Mouse (Mus musculus): Measurements from ENCODE around the gene Eef2k.

The Eef2k gene

DNA sequence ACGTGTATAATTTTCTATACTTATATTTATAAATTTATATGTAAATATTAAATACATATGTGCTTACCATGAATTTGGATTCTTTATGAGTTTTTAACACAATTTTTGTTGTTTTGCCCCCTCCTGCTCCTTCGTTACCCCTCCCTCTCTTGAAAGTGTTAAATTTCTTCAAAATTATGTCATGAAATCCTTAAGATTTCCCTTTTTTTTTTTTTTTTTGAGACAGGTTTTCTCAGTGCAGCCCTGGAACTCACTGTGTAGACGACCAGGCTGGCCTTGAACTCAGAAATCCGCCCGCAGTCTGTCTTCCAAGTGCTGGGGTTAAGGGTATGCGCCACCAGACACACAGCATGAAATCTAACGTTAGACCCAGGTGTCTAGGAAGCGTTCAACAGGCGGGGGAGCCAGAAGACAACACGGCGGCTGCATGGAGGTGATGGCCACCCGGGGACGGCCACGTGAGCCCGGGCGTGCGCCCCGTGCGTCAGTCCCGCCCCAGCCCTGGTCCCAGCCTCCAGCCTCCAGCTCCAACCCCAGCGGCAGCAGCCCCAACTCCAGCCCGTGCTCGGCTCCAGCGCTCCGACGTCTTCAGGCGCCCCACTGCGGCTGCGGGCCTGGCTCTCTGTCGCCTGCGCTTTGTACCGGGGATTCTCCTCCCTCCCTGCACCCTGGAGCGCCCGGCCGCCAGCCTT lies at the start of gene Eef2k:
TSS of gene Eef2k (plus strand) at position 487 of the 692 bp plus-strand sequence.
- in situ Hi-C loops (cut with MseI, MboI), result loop anchor here in 1 of 2 experiments (5.0 kb wide), 1 partner anchor 70 kb away; no protein-coding TSS in a partner anchor

DNA sequence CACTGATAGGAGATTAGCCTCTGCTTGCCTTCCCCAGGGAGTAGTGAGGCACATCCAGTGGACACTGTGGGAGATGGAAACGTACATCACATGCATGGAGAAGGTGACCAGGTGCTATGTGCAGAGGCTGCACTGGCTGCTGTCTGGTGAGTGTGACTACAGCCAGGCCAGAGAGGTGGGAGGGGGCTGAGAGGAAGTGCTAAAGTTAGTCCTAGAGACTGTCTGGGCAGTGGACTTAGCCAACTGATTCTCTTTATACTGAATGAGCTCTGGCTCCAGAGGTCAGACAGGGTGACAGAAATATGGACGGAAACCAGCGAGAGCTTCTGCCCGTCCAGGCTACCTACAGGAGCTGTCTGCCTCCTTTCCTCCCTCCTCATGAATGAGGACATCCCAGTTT lies 47.1 kb upstream of the Eef2k start:
- in situ Hi-C loops (cut with MseI, MboI), result no loop called here

DNA sequence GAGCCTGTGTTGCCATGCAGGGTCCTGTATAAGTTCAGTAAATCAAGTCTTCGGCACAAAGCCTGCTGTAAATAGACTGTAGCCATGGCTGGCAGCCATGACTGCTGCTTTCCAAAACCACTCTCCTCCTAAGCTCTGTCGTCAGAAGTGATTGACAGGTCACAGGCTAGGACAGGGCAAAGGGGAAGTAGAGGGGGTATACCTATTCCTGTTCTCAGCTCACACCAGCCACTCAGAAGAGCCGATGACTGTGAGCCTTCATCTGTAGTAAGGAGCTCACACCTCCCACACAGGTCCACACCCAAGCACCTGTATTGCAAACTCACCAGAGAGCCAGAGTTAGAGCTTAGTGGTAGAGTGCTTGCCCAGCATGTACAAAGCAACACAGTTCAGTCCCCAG lies 46.3 kb upstream of the Eef2k start:
- in situ Hi-C loops (cut with MseI, MboI), result no loop called here

DNA sequence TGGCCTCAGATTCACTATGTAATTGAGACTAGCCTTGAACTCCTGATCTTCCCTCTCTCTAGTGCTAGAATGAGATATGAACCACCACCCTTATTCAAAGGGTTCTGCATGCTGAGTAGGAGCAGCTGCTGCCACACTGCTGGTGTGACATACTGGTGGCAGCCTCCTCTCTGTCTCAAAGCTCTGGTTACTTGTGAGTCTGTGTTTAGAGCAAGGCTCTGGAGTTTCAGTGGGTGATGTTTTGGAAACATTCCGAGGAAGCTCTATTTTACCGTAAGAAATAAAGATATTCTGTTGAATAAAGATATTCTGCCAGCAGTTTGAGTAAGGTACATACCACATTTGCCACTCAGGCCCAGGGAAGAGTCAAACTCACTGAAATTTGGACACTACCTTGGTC lies 39.4 kb upstream of the Eef2k start:
- in situ Hi-C loops (cut with MseI, MboI), result no loop called here

DNA sequence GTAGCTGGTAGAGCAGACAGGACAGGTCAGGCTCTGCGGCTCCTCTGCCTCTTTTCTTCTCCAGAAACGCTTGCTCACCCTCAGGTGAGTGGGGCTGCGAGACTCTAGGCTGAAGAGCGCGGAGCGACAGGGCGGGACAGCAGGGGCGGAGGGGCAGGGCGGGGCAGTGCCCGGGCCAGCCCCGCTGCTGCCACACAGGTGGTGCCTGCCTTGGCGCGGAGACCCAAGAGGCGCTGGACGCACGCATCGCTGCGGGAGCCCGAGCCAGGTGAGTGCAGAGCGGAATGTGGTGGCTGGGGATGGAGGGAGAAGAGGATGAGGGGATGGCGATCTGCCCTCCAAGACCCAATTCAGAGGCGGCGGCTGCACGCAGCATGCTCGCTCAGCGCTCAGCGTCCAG lies 32.9 kb upstream of the Eef2k start:
- in situ Hi-C loops (cut with MseI, MboI), result no loop called here

DNA sequence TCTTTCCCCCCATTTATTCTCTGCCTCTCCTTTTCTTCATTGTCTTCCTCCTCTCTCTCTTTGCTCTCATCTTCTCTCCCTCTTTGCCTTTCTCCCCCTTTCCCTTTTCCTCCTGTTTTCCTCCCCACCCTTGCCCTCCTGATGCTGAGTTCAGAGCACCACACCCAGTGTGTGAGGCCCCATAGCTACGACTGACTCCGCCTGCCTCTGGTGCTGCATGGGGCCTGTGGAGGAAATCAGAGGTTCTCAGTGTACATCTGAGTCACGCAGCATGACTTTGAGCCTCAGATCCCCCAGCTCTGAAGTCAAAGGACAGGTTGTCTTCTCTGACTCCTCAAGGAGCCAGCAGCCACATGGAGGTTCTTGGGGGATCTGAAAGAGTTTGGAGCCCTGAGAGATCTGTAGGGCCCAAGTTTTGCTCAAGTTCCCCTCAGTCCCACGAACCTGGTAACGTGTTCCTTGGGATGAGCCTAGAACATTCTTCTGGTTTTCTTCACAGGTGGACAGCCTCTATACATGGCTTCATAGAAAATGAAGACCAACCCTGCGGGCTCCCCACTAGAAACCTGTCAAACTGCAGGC lies 30.7 kb upstream of the Eef2k start, which contains the start of gene Gm5737:
TSS of gene Gm5737 (plus strand) at position 532 of the 582 bp plus-strand sequence.
- in situ Hi-C loops (cut with MseI, MboI), result no loop called here

DNA sequence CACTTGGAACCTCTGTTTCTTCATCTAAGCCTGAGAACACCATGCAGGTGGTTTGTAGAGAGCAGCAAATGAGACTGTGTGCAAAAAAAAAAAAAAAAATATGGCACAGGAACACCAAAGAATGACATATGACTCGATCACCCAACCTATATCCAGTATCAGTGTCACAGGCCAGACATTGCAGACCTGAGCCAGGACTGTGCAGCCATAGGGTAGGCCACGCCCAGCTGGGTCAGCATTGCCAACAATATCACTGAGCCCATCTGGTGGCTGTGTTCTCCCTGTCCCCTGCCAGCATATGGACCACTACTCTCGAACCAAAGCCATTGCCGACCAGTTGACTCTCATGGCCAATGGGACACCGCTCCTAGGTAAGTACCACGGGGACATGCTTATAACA lies 25.1 kb upstream of the Eef2k start:
- in situ Hi-C loops (cut with MseI, MboI), result no loop called here

DNA sequence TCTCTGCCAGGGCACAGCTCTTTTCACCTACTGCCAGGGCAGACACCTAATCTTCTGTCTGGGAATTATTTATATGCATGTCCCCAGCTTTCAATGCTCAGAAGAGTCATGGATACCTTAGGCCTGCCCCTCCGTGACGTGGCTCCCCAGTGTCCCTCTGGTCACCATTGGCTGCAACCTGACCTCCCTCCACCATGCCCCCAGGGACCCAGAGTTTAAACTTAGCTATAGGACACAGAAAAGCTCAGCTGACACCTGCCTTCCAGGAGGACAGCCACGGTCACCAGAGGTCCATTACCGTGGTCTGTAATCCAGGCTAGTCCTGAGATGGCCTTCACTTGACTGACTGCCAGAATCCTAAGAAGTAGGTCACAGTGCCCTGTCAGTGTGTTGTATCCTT lies 23.2 kb upstream of the Eef2k start:
- in situ Hi-C loops (cut with MseI, MboI), result no loop called here

DNA sequence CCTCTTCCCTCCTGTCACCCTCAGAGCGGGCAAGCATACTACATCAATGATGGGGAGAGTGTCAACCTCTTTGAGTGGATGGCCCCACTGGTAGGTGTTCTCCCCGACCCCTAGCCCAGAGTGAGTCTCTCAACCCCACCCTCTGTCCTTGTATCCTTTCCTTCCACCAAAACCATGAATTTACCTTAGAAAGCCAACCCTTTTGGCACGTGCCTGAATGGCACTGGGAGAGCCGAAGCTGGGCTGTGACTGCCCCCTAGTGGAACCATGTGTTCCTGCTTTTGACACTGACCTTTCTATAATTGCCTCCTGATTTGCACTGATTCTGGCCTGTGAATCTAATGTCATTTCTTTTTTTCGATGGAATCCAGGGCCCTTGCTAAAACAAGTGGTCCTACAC lies 19.4 kb upstream of the Eef2k start:
- in situ Hi-C loops (cut with MseI, MboI), result loop anchor here (5.0 to 10.0 kb wide), 3 partner anchors 68 to 156 kb away; partner anchors contain the start of gene Pdzd9 (in 1 of the 2)

DNA sequence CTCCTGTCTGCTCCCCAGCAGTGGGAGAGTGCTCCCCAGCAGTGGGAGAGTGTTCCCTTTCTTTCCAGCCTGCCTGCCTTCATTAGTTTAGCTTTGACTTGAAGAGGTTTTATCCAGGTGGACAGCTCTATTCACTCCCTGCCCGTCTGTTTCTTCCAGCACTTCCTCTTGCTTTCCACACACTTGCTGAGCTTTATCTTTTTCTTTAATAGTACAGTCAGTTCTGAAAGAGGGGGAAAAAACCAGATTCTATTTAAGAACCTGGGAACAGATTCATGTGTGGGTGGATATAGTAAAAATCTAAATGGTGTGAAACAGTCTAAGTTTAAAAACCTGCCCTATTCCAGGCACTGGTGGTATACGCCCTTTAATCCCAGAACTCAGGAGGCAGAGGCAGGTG lies 17.5 kb upstream of the Eef2k start:
- in situ Hi-C loops (cut with MseI, MboI), result loop anchor here in 1 of 2 experiments (10.0 kb wide), 1 partner anchor 70 kb away; no protein-coding TSS in a partner anchor

DNA sequence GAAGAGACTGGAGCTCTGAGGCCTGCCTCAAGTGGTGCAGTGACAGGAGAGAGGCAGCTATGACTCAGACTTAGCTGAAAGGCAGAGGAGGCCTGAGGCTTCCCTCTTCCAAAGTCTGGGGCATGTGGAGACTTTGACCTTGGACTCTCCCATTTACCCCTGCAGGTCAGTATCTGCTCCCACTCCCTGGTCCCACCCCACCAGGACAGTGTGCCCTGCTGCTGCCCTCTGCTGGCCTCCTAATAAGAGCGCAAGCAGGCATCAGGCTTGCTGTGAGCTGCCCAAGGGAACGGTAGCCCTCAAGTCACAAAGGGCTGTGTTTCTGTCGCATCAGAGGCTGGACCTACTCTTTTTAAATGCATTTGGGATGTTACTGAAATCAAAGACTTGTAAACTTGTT lies 16.2 kb upstream of the Eef2k start:
- in situ Hi-C loops (cut with MseI, MboI), result loop anchor here in 1 of 2 experiments (10.0 kb wide), 1 partner anchor 72 kb away; no protein-coding TSS in a partner anchor

DNA sequence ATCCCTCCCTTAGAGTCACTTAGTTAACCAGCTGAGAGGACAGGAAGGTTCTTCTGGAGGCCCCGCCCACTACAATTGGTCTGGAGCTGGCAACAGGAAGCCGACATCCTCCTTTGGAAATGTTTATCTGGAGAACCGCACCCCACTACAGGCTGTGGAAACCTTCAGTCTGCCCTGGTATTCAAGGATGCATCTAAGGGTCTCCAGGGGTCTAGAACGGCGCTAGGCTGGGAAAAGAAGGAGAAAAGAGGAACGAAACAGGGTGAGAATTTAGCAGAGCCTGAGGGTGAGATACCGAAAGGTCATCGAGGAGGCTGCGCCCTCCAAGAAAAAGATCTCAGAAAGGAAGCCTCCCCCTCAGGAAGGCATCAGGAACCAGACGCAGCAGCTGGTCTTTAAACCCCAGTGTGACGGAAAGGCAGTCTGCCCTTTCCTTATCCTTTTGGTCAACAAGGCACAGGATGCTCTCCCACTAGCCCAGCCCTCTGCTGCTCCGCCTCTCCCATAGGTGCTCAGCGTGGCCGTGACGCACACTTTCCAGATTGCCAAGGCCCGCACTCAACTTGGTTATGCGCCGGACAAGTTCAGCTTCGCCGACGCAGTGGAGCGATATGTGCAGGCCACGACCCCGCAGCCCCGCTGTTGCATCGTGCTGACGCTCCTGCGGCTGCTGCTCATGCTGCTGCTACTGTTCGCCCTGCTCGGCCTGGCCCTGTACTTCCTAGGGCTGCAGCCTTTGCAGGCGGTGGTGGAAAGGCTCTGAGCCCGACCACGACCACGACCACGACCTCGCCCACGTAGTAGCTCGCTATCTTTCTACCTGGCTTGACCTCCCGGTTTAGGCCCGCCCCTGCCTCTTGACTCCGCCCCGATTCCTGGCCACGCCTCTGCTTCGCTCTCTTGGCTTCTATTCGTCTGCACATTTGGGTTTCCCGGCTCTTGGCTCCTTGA lies 11.9 kb upstream of the Eef2k start:
- in situ Hi-C loops (cut with MseI, MboI), result no loop called here

DNA sequence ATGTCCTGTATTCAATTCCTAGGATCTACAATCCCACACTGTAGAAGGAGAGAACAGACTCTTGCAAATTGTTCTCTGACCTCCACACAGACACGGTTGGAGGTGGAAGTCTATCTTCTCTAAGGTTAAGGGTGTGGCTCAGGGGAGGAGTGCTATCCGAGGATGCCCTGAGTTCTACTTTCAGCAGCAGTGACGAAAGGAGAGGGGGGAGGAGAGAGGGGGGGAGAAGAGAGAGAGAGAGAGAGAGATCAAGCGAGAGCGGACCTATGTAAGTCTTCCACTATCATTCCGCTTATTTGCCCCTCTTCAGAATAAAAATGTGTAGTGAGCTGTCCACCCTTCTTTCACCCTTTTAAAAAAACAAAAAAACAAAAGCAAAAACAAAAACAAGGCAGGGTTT lies 8.2 kb upstream of the Eef2k start:
- in situ Hi-C loops (cut with MseI, MboI), result no loop called here

DNA sequence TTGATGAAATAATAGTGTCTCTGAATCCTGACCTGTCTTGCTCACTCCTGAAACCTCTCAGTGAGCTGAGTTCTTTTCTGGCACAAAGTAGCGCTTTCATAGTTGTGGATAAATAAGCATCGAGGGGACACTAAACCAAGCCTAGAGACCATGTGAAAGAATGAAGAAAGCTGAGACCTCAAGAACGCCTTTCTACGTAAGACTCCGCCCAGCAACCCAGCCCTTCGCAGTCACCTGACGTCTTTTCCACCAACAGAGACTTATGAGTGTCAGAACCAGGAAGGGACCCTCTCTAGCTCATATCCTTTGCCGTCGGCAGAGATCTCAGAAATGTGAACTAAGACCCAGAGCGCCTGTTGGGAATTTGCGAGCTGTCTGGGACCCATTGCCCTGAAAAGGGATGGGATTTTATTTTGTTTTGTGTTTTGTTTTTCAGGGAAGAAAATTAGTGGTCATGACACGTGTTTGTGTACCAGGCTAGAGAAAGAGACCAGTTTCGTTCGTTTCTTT lies 7.7 kb upstream of the Eef2k start:
- in situ Hi-C loops (cut with MseI, MboI), result loop anchor here (5.0 kb wide), 2 partner anchors 42 to 82 kb away; partner anchors contain the start of gene Polr3e (in 1 of the 2)

DNA sequence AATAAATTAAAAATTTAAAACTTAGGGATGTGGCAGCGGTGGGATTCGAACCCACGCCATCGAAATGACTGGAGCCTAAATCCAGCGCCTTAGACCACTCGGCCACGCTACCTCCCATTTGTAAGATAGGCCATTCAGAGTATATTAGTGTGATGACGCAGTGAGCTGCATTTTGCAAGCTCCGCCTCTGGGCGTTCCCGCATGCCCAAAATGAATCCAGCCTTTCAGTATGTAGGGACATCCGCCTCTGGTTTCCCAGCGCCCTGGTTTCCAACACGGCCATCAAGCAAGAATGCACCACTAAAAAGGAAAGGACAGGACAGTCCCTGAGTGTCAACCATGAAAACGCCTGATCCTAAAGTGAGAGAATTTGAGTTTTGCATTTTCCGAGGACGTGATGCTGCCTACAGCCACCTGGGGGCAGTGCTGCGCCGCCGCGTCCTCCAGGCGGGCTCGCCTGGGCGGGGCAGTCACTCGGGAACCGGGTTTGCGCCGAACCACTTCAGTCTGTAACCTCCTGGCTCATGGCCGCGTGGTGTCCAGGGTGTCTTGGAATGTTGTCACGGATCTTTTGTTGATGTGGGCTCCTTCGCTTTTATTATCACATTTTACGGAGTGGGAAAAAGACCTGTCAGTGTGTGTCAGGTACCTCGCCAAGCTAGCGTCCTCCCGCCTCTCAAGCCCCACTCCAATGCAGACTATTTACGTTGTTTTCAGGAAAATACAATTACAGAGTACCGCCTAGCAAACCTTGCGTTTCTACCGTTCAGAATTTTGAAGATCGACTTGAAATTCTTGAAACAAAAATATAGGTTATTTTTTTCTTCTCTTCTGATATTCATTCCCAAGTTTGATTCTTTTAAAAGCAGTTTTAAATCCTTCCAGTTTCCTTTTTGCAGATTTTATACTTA lies 6.9 kb upstream of the Eef2k start:
- in situ Hi-C loops (cut with MseI, MboI), result loop anchor here (5.0 kb wide), 2 partner anchors 42 to 82 kb away; partner anchors contain the start of gene Polr3e (in 1 of the 2)

DNA sequence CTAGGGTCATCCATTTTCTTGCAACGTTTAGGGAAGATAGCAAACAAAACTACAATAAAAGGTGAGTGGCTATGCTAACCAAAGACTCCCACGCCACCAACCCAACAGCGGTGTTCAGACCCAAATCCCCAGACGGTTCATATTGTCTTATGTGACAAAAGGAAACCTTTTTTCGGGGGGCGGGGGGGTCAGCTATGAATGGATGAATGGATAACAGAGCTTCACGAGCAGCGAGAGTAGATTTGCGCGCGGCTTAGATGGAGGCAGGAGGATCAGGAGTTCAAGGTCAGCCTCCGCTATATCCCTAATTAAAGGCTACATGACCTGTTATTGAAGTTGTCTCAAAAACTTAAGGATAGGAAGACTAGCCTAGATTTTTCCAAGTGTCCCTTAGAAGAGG lies 6.3 kb upstream of the Eef2k start:
- in situ Hi-C loops (cut with MseI, MboI), result loop anchor here (5.0 kb wide), 2 partner anchors 41 to 81 kb away; partner anchors contain the start of gene Polr3e (in 1 of the 2)

DNA sequence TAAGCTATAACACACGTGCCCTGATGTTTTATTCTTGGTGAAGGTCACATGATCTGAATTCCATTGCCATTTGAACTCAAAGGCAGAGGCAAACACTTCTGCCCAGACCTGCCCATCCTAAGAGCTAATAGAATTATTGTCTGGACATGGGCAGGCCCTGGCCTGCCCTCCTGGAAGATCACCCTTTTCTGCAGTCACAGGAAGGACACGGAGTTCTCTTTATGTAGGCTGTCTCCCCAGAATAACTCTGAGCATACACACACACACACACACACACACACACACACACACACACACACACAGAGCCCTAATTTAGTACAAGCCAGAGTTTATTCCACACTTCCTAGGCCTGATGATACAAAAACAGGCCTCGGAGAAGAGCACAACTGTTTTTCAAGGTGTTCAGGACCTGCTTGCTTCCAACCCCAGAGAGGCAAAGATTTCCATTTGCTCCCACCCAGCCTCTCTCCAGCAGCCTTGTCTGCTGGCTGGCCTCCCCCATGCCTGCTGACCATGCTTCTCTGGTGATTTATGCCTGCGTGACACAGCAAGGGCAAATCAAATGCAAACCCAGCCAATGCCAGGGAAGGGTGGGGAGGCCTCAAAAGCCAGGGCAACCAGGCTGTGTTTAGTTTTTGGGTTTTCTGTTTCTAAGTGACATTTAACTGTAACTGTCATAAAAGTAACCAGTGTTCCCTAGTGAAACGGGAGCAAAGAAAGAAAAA lies 4.0 kb upstream of the Eef2k start:
- in situ Hi-C loops (cut with MseI, MboI), result loop anchor here (5.0 kb wide), 2 partner anchors 39 to 79 kb away; partner anchors contain the start of gene Polr3e (in 1 of the 2)

DNA sequence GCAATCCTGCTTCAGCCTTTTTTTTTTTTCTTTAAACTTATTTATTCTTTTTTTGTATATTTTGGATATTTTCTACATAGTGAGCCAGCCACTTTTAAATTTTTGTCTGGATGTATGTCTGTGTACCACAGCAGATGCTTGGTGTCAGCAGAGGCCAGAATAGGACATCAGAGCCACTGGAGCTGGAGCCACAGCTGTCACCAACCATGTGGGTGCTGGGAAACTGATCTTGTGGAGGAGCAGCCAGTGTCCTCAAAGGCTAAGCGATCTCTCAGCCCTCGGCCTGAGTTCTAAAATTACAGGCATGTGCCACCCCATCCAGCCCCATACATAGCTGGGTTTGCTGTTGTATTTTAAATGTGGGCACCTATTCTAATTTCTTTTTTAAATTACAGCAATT lies 2.8 kb upstream of the Eef2k start:
- in situ Hi-C loops (cut with MseI, MboI), result loop anchor here (5.0 kb wide), 3 partner anchors 38 to 78 kb away; partner anchors contain the start of gene Polr3e (in 1 of the 2)

DNA sequence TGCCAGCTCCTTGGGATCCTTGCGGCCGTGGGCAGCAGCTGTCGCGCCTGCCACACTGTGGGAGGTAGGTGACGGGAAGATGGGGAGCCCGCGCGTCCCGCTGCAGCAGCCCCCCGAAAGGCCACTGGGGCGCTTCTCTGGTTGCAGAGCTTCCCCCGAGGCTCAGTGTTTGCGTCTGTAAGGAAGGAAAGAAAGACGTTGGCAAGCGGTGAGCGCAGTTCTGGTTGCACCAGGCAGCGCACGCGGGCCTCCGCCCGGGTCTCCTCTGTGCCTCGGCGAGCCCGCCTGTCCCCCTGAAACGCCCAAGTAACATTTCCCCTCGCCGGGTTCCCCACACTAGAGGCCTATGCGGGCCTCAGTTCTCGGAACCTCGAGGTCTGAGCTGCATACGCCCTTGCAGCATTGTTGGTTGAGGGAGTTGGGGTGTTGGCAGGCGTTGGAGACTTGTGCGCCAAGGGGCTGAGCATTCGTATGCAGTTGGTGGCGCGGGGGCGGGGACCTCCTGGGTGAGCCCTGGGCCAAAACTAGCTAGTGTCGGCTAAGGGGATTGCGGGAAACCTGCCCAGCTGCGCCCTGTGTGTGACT lies 498 bp downstream of the Eef2k start:
- in situ Hi-C loops (cut with MseI, MboI), result loop anchor here in 1 of 2 experiments (5.0 kb wide), 1 partner anchor 69 kb away; no protein-coding TSS in a partner anchor
